Mouse (Mus musculus): ENCODE results near the gene Rrn3. TPM values are rescaled to one million over a fixed set of nuclear protein-coding genes. Genes with fewer than 3 reads are reported as not detected.
A peak's percentile ranks its signal among the peaks of the same experiment; 100 is the strongest.
"Not testable (repeated sequence)": the region's sequence is repeated elsewhere in the genome, so short reads cannot be mapped to it uniquely, and the experiment has no call there.

Rrn3 gene
- polyA plus RNA-seq, 1 experiment from 2014 or later = 75.0 TPM

GRCm38 (mm10) chr16:13766367-13766766, 14.1 kb upstream of the Rrn3 start:
- Histone ChIP-seq H3K4me2 (ENCODE audit: low read depth, severe bottlenecking) (no peak overlapping the region), H3K9me3 (ENCODE audit: control insufficient read depth, low read length) (no peaks in the 10 kb centered on the region), H3K9ac (ENCODE audit: low read length) (no peak overlapping the region), H3K4me1 (ENCODE audit: control insufficient read depth, insufficient read depth, low read length) (no peaks in the 10 kb centered on the region), H3K4me3 (ENCODE audit: low read depth, low read length) (no peak overlapping the region), H3K27me3 (ENCODE audit: control insufficient read depth, insufficient read depth, low read length) (no peaks in the 10 kb centered on the region), H3K27ac (replicated peaks; ENCODE audit: low read depth, low read length) (no peak overlapping the region), H3K36me3 (ENCODE audit: control insufficient read depth, insufficient read depth, low read length) (no peaks in the 10 kb centered on the region)
- DNase-seq (ENCODE audit: low spot score) (no peak), ATAC-seq (ENCODE audit: insufficient number of reproducible peaks, low FRiP score, low TSS enrichment, low read depth) (no peak)

GRCm38 (mm10) chr16:13771603-13772002, 8.9 kb upstream of the Rrn3 start:
- H3K4me1 ChIP-seq (ENCODE audit: control insufficient read depth, insufficient read depth, low read length); ATAC-seq (ENCODE audit: insufficient number of reproducible peaks, low FRiP score, low TSS enrichment, low read depth); H3K4me3 ChIP-seq (ENCODE audit: low read depth, low read length); H3K4me2 ChIP-seq (ENCODE audit: low read depth, severe bottlenecking); H3K9me3 ChIP-seq (ENCODE audit: control insufficient read depth, low read length); H3K27ac ChIP-seq (replicated peaks; ENCODE audit: low read depth, low read length); H3K9ac ChIP-seq (ENCODE audit: low read length); H3K36me3 ChIP-seq (ENCODE audit: control insufficient read depth, insufficient read depth, low read length); DNase-seq (ENCODE audit: low spot score); H3K27me3 ChIP-seq (ENCODE audit: control insufficient read depth, insufficient read depth, low read length): not testable (repeated sequence)
- WGBS = 68% methylated on average over 4 of the region's 4 CpGs

- WGBS = 72% methylated on average over 5 of the region's 5 CpGs
- not testable (repeated sequence) for H3K27me3 ChIP-seq (ENCODE audit: control insufficient read depth, insufficient read depth, low read length); ATAC-seq (ENCODE audit: insufficient number of reproducible peaks, low FRiP score, low TSS enrichment, low read depth); H3K4me2 ChIP-seq (ENCODE audit: low read depth, severe bottlenecking); H3K9ac ChIP-seq (ENCODE audit: low read length); H3K36me3 ChIP-seq (ENCODE audit: control insufficient read depth, insufficient read depth, low read length); H3K4me1 ChIP-seq (ENCODE audit: control insufficient read depth, insufficient read depth, low read length); H3K4me3 ChIP-seq (ENCODE audit: low read depth, low read length); DNase-seq (ENCODE audit: low spot score); H3K9me3 ChIP-seq (ENCODE audit: control insufficient read depth, low read length); H3K27ac ChIP-seq (replicated peaks; ENCODE audit: low read depth, low read length)
Observed at GRCm38 (mm10) chr16:13772051-13772450, 8.5 kb upstream of the Rrn3 start.

- H3K36me3 ChIP-seq (ENCODE audit: control insufficient read depth, insufficient read depth, low read length); H3K9ac ChIP-seq (ENCODE audit: low read length); H3K4me2 ChIP-seq (ENCODE audit: low read depth, severe bottlenecking); H3K27me3 ChIP-seq (ENCODE audit: control insufficient read depth, insufficient read depth, low read length); H3K27ac ChIP-seq (replicated peaks; ENCODE audit: low read depth, low read length); DNase-seq (ENCODE audit: low spot score); H3K4me1 ChIP-seq (ENCODE audit: control insufficient read depth, insufficient read depth, low read length); H3K9me3 ChIP-seq (ENCODE audit: control insufficient read depth, low read length); H3K4me3 ChIP-seq (ENCODE audit: low read depth, low read length); ATAC-seq (ENCODE audit: insufficient number of reproducible peaks, low FRiP score, low TSS enrichment, low read depth): not testable (repeated sequence)
- 87% methylated on average over 2 of the region's 2 CpGs for WGBS
Observed at GRCm38 (mm10) chr16:13774011-13774410, 6.5 kb upstream of the Rrn3 start.

- WGBS = 83% methylated on average over 3 of the region's 3 CpGs
- ATAC-seq (ENCODE audit: insufficient number of reproducible peaks, low FRiP score, low TSS enrichment, low read depth); H3K4me3 ChIP-seq (ENCODE audit: low read depth, low read length); H3K9ac ChIP-seq (ENCODE audit: low read length); H3K27me3 ChIP-seq (ENCODE audit: control insufficient read depth, insufficient read depth, low read length); H3K36me3 ChIP-seq (ENCODE audit: control insufficient read depth, insufficient read depth, low read length); H3K4me1 ChIP-seq (ENCODE audit: control insufficient read depth, insufficient read depth, low read length); DNase-seq (ENCODE audit: low spot score); H3K4me2 ChIP-seq (ENCODE audit: low read depth, severe bottlenecking); H3K27ac ChIP-seq (replicated peaks; ENCODE audit: low read depth, low read length); H3K9me3 ChIP-seq (ENCODE audit: control insufficient read depth, low read length): not testable (repeated sequence)
Observed at GRCm38 (mm10) chr16:13774651-13775050, 5.9 kb upstream of the Rrn3 start.

- Histone ChIP-seq H3K4me2 (ENCODE audit: low read depth, severe bottlenecking) (peak overlapping the region; percentile 79), H3K27ac (replicated peaks; ENCODE audit: low read depth, low read length) (no peak overlapping the region), H3K9me3 (ENCODE audit: control insufficient read depth, low read length) (no peaks in the 10 kb centered on the region), H3K27me3 (ENCODE audit: control insufficient read depth, insufficient read depth, low read length) (no peaks in the 10 kb centered on the region), H3K9ac (ENCODE audit: low read length) (peak overlapping the region; percentile 22; the same call in 1 of the 2 replicates), H3K4me1 (ENCODE audit: control insufficient read depth, insufficient read depth, low read length) (peaks cover 7% of the 10 kb centered on the region; the same call in 1 of the 2 replicates), H3K36me3 (ENCODE audit: control insufficient read depth, insufficient read depth, low read length) (peaks cover 2% of the 10 kb centered on the region; the same call in 1 of the 2 replicates), H3K4me3 (ENCODE audit: low read depth, low read length) (peak overlapping the region; percentile 69)
- ATAC-seq (ENCODE audit: insufficient number of reproducible peaks, low FRiP score, low TSS enrichment, low read depth) (no peak), DNase-seq (ENCODE audit: low spot score) (no peak)
- WGBS = 37% methylated on average over 8 of the region's 8 CpGs
Observed at GRCm38 (mm10) chr16:13781216-13781615, 708 bp downstream of the Rrn3 start.

- H3K27ac ChIP-seq (replicated peaks; ENCODE audit: low read depth, low read length) = no peak overlapping the region
- H3K27me3 ChIP-seq (ENCODE audit: control insufficient read depth, insufficient read depth, low read length) = no peaks in the 10 kb centered on the region
- H3K9me3 ChIP-seq (ENCODE audit: control insufficient read depth, low read length) = no peaks in the 10 kb centered on the region
- no peak overlapping the region for H3K4me3 ChIP-seq (ENCODE audit: low read depth, low read length)
- H3K4me2 ChIP-seq (ENCODE audit: low read depth, severe bottlenecking) = no peak overlapping the region
- peaks cover 8% of the 10 kb centered on the region; the same call in 1 of the 2 replicates for H3K36me3 ChIP-seq (ENCODE audit: control insufficient read depth, insufficient read depth, low read length)
- peaks cover 5% of the 10 kb centered on the region; the same call in 1 of the 2 replicates for H3K4me1 ChIP-seq (ENCODE audit: control insufficient read depth, insufficient read depth, low read length)
- ATAC-seq (ENCODE audit: insufficient number of reproducible peaks, low FRiP score, low TSS enrichment, low read depth) (no peak), DNase-seq (ENCODE audit: low spot score) (no peak)
- WGBS = 91% methylated on average over 3 of the region's 3 CpGs
- H3K9ac ChIP-seq (ENCODE audit: low read length) = no peak overlapping the region
Observed at GRCm38 (mm10) chr16:13785932-13786331, 5.4 kb downstream of the Rrn3 start.

- H3K9ac ChIP-seq (ENCODE audit: low read length); H3K9me3 ChIP-seq (ENCODE audit: control insufficient read depth, low read length); H3K27me3 ChIP-seq (ENCODE audit: control insufficient read depth, insufficient read depth, low read length); H3K4me2 ChIP-seq (ENCODE audit: low read depth, severe bottlenecking); DNase-seq (ENCODE audit: low spot score); H3K4me3 ChIP-seq (ENCODE audit: low read depth, low read length); ATAC-seq (ENCODE audit: insufficient number of reproducible peaks, low FRiP score, low TSS enrichment, low read depth); H3K4me1 ChIP-seq (ENCODE audit: control insufficient read depth, insufficient read depth, low read length); H3K27ac ChIP-seq (replicated peaks; ENCODE audit: low read depth, low read length): not testable (repeated sequence)
- H3K36me3 ChIP-seq (ENCODE audit: control insufficient read depth, insufficient read depth, low read length) = peaks cover 30% of the 10 kb centered on the region
- 86% methylated on average over 2 of the region's 2 CpGs for WGBS
Observed at GRCm38 (mm10) chr16:13793441-13793840, 12.9 kb downstream of the Rrn3 start.

- WGBS = 88% methylated on average over 5 of the region's 5 CpGs
- no peak for ATAC-seq (ENCODE audit: insufficient number of reproducible peaks, low FRiP score, low TSS enrichment, low read depth)
- H3K4me1 ChIP-seq (ENCODE audit: control insufficient read depth, insufficient read depth, low read length) = no peaks in the 10 kb centered on the region
- no peaks in the 10 kb centered on the region for H3K27me3 ChIP-seq (ENCODE audit: control insufficient read depth, insufficient read depth, low read length)
- H3K27ac ChIP-seq (replicated peaks; ENCODE audit: low read depth, low read length) = no peak overlapping the region
- H3K36me3 ChIP-seq (ENCODE audit: control insufficient read depth, insufficient read depth, low read length) = peaks cover 36% of the 10 kb centered on the region
- no peak overlapping the region for H3K4me3 ChIP-seq (ENCODE audit: low read depth, low read length)
- H3K9ac ChIP-seq (ENCODE audit: low read length) = no peak overlapping the region
- H3K9me3 ChIP-seq (ENCODE audit: control insufficient read depth, low read length) = no peaks in the 10 kb centered on the region
- DNase-seq (ENCODE audit: low spot score) = no peak
- H3K4me2 ChIP-seq (ENCODE audit: low read depth, severe bottlenecking) = no peak overlapping the region
Observed at GRCm38 (mm10) chr16:13796746-13797175, 16.3 kb downstream of the Rrn3 start.

All from limb, embryonic 11.5 days (tissue).